Mouse (Mus musculus) heart, postnatal 14 days (tissue): ENCODE results near the gene Tm7sf2. TPM values are rescaled to one million over a fixed set of nuclear protein-coding genes. Genes with fewer than 3 reads are reported as not detected.

Source experiments
- DNase-seq, 2 experiments: peaks; one replicate each; pipeline ENCODE4 v3.0.0; 2021 to 2022
- intact Hi-C: fragments of 180-260 bp; cut with DNase I; formaldehyde crosslinking; loops from one replicate; pipeline ENCODE4 v1.15.1; 2025
- total RNA-seq, 2 experiments: library from RNA; stranded (reverse); gene quantifications; 2 replicates each; pipeline ENCODE4 v1.2.3; 2021

The Tm7sf2 gene
- total RNA-seq, 2 experiments from 2014 or later = 2.9 to 5.5 TPM

GRCm38 (mm10) chr19:6070571-6071250, 2.5 kb upstream of the Tm7sf2 start:
- DNase-seq = no peak
- intact Hi-C loops = no loop called here

GRCm38 (mm10) chr19:6069851-6070250, 1.7 kb upstream of the Tm7sf2 start:
- DNase-seq = no peak
- intact Hi-C loops = loop anchor here (10.0 kb wide), 1 partner anchor 265 kb away; the partner anchor contains the start of gene Men1

- no peak for DNase-seq
- intact Hi-C loops = loop anchor here (10.0 kb wide), 1 partner anchor 266 kb away; the partner anchor contains the start of gene Men1
Observed at GRCm38 (mm10) chr19:6068951-6069350, 778 bp upstream of the Tm7sf2 start.

- peak; percentile 74 to 85 for DNase-seq
- intact Hi-C loops = loop anchor here (10.0 kb wide), 1 partner anchor 268 kb away; the partner anchor contains the start of gene Men1
Observed at GRCm38 (mm10) chr19:6067011-6067723, 1.0 kb downstream of the Tm7sf2 start.

GRCm38 (mm10) chr19:6066571-6066970, 1.6 kb downstream of the Tm7sf2 start:
- DNase-seq = no peak
- intact Hi-C loops = loop anchor here (10.0 kb wide), 1 partner anchor 268 kb away; the partner anchor contains the start of gene Men1

- no peak for DNase-seq
- intact Hi-C loops = loop anchor here (10.0 kb wide), 1 partner anchor 272 kb away; the partner anchor contains the start of gene Men1
Observed at GRCm38 (mm10) chr19:6063081-6063480, 5.1 kb downstream of the Tm7sf2 start.

- intact Hi-C loops = loop anchor here (10.0 kb wide), 1 partner anchor 272 kb away; the partner anchor contains the start of gene Men1
- DNase-seq = no peak
Observed at GRCm38 (mm10) chr19:6062418-6062817, 5.8 kb downstream of the Tm7sf2 start.

- peak in 1 of 2 experiments; percentile 45 for DNase-seq
- intact Hi-C loops = loop anchor here (10.0 kb wide), 1 partner anchor 273 kb away; the partner anchor contains the start of gene Men1
Observed at GRCm38 (mm10) chr19:6061641-6062302, 6.4 kb downstream of the Tm7sf2 start.

GRCm38 (mm10) chr19:6061021-6061533, 7.1 kb downstream of the Tm7sf2 start, which contains the start of gene Znhit2:
TSS of gene Znhit2 (plus strand) at chr19:6061192.
- intact Hi-C loops = loop anchor here (10.0 kb wide), 1 partner anchor 274 kb away; the partner anchor contains the start of gene Men1
- peak; percentile 89 to 93 for DNase-seq

- no peak for DNase-seq
- intact Hi-C loops = no loop called here
Observed at GRCm38 (mm10) chr19:6058966-6059365, 9.2 kb downstream of the Tm7sf2 start.

GRCm38 (mm10) chr19:6058513-6058912, 9.7 kb downstream of the Tm7sf2 start:
- intact Hi-C loops = no loop called here
- DNase-seq = no peak

- intact Hi-C loops = loop anchor here (2.0 kb wide), 1 partner anchor 27 kb away; the partner anchor contains the start of genes Cdca5 and Zfpl1
Observed at GRCm38 (mm10) chr19:6057313-6058096, 10.7 kb downstream of the Tm7sf2 start, which contains the start of the genes Mrpl49 and Fau. TSS of gene Mrpl49 (minus strand) at chr19:6057785. TSS of gene Fau (plus strand) at chr19:6057844.

GRCm38 (mm10) chr19:6056696-6057095, 11.5 kb downstream of the Tm7sf2 start:
- intact Hi-C loops = loop anchor here (2.0 kb wide), 1 partner anchor 28 kb away; the partner anchor contains the start of genes Cdca5 and Zfpl1
- no peak for DNase-seq

More at GRCm38 (mm10) chr19:6057313-6058096, 10.7 kb downstream of the Tm7sf2 start, which contains the start of the genes Mrpl49 and Fau:
- peak; percentile 99 to 100 for DNase-seq

- intact Hi-C loops = no loop called here
- DNase-seq = no peak
Observed at GRCm38 (mm10) chr19:6054296-6054695, 13.9 kb downstream of the Tm7sf2 start.

- no peak for DNase-seq
- intact Hi-C loops = no loop called here
Observed at GRCm38 (mm10) chr19:6052516-6052915, 15.7 kb downstream of the Tm7sf2 start.

GRCm38 (mm10) chr19:6048681-6049410, 19.3 kb downstream of the Tm7sf2 start:
- intact Hi-C loops = loop anchor here (5.0 kb wide), 2 partner anchors 78 to 132 kb away; partner anchors contain the start of gene Snx15
- no peak for DNase-seq

- intact Hi-C loops = loop anchor here (5.0 kb wide), 2 partner anchors 79 to 131 kb away; partner anchors contain the start of gene Snx15
- no peak for DNase-seq
Observed at GRCm38 (mm10) chr19:6047899-6048166, 20.3 kb downstream of the Tm7sf2 start.

GRCm38 (mm10) chr19:6047154-6047898, 20.8 kb downstream of the Tm7sf2 start:
- intact Hi-C loops = loop anchor here (5.0 kb wide), 2 partner anchors 80 to 130 kb away; partner anchors contain the start of gene Snx15
- peak in 1 of 2 experiments; percentile 23 for DNase-seq
